Mouse (Mus musculus) CH12.LX (cell line): ENCODE results near the gene Olfr1168.
"Not testable (repeated sequence)": the region's sequence is repeated elsewhere in the genome, so short reads cannot be mapped to it uniquely, and the experiment has no call there.

Source experiments
- CHD1 ChIP-seq: IDR thresholded peaks from 2 replicates; pipeline ENCODE4 v1.6.1; 2012; ENCODE audit warnings: low read depth, low read length, improper control_type of control experiment, inconsistent platforms
- CHD2 ChIP-seq: IDR thresholded peaks from 2 replicates; pipeline ENCODE4 v1.6.1; 2011; ENCODE audit warnings: low read length, improper control_type of control experiment
- CTCF ChIP-seq, 2 experiments: IDR thresholded peaks in 1 of 2; conservative IDR thresholded peaks in 1 of 2; 2 replicates each; pipeline ENCODE4 v1.5.1; 2011 to 2012; ENCODE audit warnings: low read depth in 2 of 2, low read length in 2 of 2, improper control_type of control experiment in 1 of 2, inconsistent platforms in 1 of 2, mild to moderate bottlenecking in 1 of 2, moderate library complexity in 1 of 2
- EP300 ChIP-seq: IDR thresholded peaks from 2 replicates; pipeline ENCODE4 v1.6.1; 2011; ENCODE audit warnings: low read length, improper control_type of control experiment
- ETS1 ChIP-seq: conservative IDR thresholded peaks from 2 replicates; pipeline ENCODE4 v1.6.1; 2012; ENCODE audit warnings: low read depth, mild to moderate bottlenecking, inconsistent platforms, low read length, improper control_type of control experiment, moderate library complexity
- HCFC1 ChIP-seq: IDR thresholded peaks from 2 replicates; pipeline ENCODE4 v1.6.1; 2012; ENCODE audit warnings: low read depth, mild to moderate bottlenecking, inconsistent platforms, low read length, improper control_type of control experiment
- JUND ChIP-seq: conservative IDR thresholded peaks from 2 replicates; pipeline ENCODE4 v1.6.1; 2011; ENCODE audit warnings: low read depth, low read length, improper control_type of control experiment
- KAT2A ChIP-seq: IDR thresholded peaks from 2 replicates; pipeline ENCODE4 v1.6.1; 2012; ENCODE audit warnings: low read length, improper control_type of control experiment, inconsistent platforms; ENCODE audit not compliant: insufficient replicate concordance
- MAX ChIP-seq: IDR thresholded peaks from 2 replicates; pipeline ENCODE4 v1.6.1; 2011; ENCODE audit warnings: low read length, improper control_type of control experiment
- POLR2A ChIP-seq: IDR thresholded peaks from 2 replicates; pipeline ENCODE4 v1.6.1; 2011; ENCODE audit warnings: low read depth, mild to moderate bottlenecking, improper control_type of control experiment, low read length
- RCOR1 ChIP-seq: conservative IDR thresholded peaks from 2 replicates; pipeline ENCODE4 v1.6.1; 2012; ENCODE audit warnings: low read depth, mild to moderate bottlenecking, inconsistent platforms, low read length, improper control_type of control experiment
- TBP ChIP-seq: conservative IDR thresholded peaks from 2 replicates; pipeline ENCODE4 v1.6.1; 2011; ENCODE audit warnings: low read depth, low read length, improper control_type of control experiment
- TCF12 ChIP-seq: IDR thresholded peaks from 2 replicates; pipeline ENCODE4 v1.6.1; 2014; ENCODE audit warnings: low read depth, mild to moderate bottlenecking, inconsistent platforms, low read length, improper control_type of control experiment

- not testable (repeated sequence) for TF ChIP-seq CTCF (conservative IDR thresholded peaks at IDR 0.05 in 1 of 2, IDR thresholded peaks at IDR 0.05 in 1 of 2; ENCODE audit: low read depth in 2 of 2, low read length in 2 of 2); EP300; JUND; KAT2A; CHD1; HCFC1; RCOR1; CHD2; POLR2A; TBP; ETS1; MAX; TCF12
These were observed 26.6 kb upstream of the Olfr1168 start, which contains the start of gene Olfr1167 for GRCm38 (mm10) chr2:88155093-88155492.
